Mouse (Mus musculus): ENCODE data around the gene Lrrc8c.
"Not testable (repeated sequence)": the region's sequence is repeated elsewhere in the genome, so short reads cannot be mapped to it uniquely, and the experiment has no call there.

Gene Lrrc8c

DNA sequence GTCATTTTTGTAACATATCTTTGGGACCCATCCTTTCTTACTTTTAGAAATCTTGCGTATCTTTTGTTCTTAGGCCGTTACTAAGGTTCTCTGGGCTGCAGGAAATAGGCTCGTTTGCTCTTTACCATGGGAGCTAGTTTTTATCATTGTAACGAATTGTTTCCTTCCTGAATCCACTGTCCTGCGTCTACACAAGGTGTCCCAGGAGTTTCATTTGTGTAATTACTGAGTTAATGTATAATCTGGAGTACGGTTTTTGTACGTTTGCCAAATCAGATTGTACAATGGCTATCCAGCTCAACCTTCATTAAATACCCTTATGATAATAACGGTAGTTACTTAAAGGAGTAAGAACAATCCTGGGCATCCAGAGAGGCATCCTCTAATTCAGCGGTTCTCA, 93.8 kb downstream of the Lrrc8c start:
- no peak for DNase-seq

- peak; percentile 79 for DNase-seq
These were observed 94.8 kb downstream of the Lrrc8c start for GRCm38 (mm10) chr5:105614000-105614399.

- no peak for DNase-seq
These were observed 95.7 kb downstream of the Lrrc8c start for GRCm38 (mm10) chr5:105614682-105615434.

GRCm38 (mm10) chr5:105615871-105616454, 96.8 kb downstream of the Lrrc8c start:
- DNase-seq: no peak

DNA sequence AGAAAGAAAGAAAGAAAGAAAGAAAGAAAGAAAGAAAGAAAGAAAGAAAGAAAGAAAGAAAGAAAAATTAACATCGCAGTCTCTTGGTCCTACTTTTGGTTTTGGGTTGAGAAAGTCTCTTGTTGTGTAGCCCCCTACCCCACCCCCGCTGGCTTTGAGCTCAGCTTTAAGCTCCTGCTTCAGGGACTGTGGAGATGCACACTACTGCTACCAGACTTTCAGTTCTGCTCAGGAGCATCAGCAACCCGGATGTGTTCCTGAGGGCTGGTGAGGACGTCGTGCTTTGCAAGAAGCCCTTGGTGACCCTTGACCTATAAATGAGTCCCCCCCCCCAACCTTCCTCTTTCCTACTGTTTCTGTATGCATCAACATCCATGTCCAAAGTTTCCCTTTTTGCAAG, 97.3 kb downstream of the Lrrc8c start:
- no peak for DNase-seq

DNA sequence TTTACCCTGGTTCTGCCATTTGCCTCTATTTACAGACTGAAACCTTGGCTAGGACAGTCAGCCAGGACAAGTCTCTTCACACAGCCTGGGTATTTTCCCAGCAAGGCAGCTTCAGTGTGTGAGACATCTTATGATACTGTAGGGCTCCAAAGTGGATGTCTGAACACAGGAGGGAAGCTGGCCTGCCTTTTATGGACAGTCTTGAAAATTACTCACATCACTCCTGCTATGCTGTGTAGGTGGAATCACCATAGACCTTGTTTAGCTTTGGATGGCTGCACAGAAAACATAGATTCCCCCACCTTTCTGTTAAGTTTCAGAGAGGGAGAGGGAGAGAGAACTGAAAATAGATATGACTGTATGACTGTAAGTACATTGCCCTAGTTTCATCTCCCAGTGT, 99.3 kb downstream of the Lrrc8c start:
- no peak for DNase-seq

- no peak for DNase-seq
These were observed 100.5 kb downstream of the Lrrc8c start for GRCm38 (mm10) chr5:105619666-105620065.

DNA sequence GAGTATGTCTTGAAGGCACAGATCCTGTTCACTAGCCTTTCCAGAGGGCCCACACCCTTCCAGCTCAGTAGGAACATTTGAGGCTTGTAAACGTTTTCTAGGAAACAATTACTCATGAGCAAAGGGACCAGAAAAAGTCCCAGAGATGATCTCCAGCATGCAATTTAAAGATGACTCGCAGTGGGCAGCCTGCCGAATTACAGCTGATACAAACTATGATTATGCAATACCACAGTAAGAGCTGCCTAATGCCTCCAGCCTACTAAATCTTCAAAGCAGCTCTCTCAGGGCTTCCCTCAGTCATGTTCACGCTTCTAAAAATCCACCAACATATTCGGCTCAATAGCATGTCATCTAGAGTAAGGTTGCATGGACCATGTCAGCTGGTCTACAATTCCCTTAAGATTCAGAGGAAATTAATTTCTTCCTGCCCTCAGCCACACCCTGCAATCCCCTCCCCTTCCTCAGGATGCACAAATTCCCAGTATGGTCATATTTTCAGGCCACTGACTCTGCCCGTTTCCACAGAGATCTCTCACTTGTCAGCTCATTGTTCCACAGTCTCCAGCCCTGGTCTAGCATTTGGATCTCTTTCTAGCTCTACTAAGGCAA, 101.4 kb downstream of the Lrrc8c start:
- DNase-seq: no peak

GRCm38 (mm10) chr5:105623074-105623713, 104.0 kb downstream of the Lrrc8c start:
- DNase-seq: no peak

GRCm38 (mm10) chr5:105624257-105624656, 105.1 kb downstream of the Lrrc8c start:
- no peak for DNase-seq

GRCm38 (mm10) chr5:105625504-105626150, 106.4 kb downstream of the Lrrc8c start:
- DNase-seq: no peak

GRCm38 (mm10) chr5:105626355-105626754, 107.2 kb downstream of the Lrrc8c start:
- no peak for DNase-seq

- no peak for DNase-seq
These were observed 107.9 kb downstream of the Lrrc8c start for GRCm38 (mm10) chr5:105627093-105627492.

DNA sequence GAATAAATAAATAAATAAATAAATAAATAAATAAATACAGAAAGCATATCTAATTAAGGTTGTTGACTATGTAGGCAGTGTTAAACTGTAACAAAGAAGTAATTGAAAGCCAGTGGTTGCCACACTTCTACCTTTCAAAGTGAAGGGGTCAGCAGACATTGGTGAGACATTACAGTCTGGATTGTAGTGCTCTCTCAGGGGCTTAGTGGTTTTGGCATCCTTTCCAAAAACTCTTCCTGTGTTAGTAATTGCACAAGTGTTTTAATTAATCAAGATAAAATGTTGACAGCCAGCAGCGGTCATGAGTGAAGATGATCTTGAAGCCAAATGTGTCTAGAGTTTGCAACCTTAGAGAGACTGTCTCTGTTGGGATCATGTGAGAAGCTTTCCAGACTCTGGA, 110.8 kb downstream of the Lrrc8c start:
- DNase-seq: no peak

- DNase-seq: no peak
These were observed 112.9 kb downstream of the Lrrc8c start for GRCm38 (mm10) chr5:105632066-105632465.

DNA sequence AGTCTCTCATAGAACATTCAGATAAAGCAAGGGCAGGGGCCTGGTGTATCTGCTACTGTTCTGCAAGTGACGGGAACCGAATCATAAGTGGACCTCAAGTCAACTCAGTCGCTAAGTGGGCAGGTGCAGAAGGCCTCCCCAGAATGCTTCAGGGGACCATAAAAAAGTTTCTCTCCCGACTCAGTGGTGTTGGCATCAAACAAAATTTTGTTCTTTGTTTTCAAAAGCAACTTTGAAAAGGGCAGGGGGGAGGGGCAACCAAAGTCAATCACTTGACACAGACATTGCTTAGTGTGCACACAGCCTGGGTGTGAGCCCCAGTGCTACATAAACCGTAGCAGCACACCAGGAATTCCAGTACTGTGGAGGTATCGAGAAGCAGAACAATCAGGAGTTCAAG, 116.4 kb downstream of the Lrrc8c start:
- no peak for DNase-seq

DNA sequence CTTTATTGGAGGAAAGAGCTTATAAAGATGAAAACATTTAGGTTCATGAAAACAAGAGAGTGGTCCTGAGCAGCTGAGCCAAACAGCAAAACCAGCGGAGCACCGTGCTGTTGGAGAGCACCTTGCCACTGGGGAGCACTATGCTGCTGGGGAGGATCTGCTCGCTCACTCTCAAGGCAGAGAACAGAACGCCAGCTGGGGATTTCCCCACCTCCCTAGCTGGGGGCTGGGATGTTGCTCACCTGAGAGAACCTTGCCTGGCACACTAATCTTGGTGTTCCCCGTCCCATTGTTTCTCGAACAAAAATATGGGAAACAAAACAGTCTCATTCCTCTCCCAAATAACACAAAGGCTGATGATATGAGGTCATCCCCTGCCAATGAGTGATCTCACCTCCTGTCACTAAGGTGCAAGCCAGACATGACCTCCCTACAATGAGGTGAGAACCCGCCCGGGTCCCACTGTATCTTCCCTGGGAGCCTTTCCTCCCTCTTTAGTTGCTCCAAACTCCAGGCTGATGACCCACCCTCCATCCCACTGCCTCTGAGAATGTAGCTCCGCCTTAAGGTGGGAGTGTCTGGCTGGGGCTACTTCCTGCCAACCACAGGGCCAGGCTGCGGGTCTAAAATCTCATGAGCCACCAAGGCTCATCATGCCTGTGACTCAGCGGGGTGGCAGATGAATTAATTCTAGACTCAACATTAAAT, 117.5 kb downstream of the Lrrc8c start:
- DNase-seq: no peak

DNA sequence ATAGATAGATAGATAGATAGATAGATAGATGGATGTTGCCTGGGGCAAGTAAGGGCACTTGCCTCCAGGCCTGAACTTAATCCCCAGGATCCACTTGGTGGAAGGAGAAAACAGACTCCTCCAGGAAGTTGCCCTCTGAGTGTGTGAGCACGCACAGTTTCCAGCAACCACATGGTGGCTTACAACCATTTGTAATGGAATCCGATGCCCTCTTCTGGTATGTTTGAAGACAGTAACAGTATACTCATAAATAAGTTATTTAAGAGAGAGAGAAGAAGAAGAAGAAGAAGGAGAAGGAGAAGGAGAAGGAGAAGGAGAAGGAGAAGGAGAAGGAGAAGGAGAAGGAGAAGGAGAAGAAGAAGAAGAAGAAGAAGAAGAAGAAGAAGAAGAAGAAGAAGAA, 119.1 kb downstream of the Lrrc8c start:
- DNase-seq: not testable (repeated sequence)

DNA sequence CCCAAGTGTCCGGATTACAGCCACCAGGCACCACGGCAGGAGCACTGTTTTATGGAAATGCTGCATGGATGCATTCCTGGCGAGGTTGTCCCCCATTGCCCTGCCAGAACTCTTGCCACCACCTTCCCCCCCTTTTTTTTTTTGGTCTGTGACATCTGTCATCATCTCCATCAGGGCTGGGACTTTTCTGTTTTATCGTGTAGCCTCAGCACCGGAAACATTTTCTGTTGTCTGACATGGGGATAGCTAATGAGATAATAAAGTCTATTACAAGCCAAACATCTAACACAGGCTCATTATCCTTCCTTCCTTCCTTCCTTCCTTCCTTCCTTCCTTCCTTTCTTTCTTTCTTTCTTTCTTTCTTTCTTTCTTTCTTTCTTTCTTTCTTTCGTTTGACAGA, 119.7 kb downstream of the Lrrc8c start:
- no peak for DNase-seq

DNA sequence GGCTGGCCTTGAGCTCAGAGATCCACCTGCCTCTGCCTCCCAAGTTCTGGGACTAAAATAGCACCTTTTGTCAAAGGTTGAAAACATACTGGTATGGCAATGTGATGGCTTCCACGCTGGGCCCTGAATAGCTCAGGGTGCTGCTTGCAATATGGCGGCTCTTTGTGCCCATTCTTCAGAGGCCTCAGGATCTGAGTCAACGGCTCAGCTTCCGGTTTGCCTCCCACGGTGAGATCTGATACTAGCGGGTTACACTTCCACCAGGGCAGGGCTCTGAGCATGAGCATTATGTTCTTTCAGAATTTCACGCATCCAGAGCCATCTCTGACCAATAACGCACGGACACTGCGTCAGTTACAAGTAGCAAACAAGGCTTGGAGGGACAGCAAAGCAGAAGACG, 120.2 kb downstream of the Lrrc8c start:
- DNase-seq: no peak

GRCm38 (mm10) chr5:105642517-105642916, 123.3 kb downstream of the Lrrc8c start:
- DNase-seq: no peak

DNA sequence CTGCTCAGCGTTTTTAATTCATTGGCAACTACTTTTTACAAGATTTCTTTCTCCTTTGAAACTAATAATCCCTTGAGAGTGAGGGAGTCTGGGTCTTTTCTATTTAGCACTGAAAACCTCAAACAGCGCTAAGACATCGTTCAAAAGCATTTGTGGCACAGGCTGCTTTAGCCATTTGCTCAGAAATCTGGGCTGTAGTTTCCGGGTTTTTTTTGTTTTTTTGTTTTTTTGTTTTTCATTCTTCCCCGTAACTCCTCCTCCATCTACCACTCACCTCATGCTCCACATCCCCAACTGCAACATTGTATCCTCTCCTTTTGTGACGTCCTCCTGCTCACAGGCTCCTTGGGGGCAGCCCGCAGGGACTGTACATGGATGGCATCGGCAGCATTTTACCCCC, 124.1 kb downstream of the Lrrc8c start:
- no peak for DNase-seq

DNA sequence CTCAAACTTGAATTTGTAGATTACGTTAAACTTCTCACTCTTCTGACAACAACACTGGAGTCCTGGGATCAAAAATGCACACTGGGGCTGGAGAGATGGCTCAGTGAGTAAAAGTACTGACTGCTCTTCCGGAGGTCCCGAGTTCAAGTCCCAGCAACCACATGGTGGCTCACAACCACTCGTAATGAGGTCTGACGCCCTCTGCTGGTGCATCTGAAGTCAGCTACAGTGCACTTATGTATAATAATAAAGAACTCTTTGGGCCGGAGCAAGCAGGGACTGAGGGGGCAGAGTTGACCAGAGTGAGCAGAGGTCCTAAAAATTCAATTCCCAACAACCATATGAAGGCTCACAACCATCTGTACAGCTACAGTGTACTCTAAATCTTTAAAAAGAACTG, 125.0 kb downstream of the Lrrc8c start:
- no peak for DNase-seq

Measured in retina, postnatal 1 day (tissue).